Mouse (Mus musculus): Measurements from ENCODE around the gene Ipo4. TPM values are rescaled to one million over a fixed set of nuclear protein-coding genes. Genes with fewer than 3 reads are reported as not detected.

Ipo4 gene
- polyA plus RNA-seq, 1 experiment from 2014 or later, result 25.9 TPM

DNA sequence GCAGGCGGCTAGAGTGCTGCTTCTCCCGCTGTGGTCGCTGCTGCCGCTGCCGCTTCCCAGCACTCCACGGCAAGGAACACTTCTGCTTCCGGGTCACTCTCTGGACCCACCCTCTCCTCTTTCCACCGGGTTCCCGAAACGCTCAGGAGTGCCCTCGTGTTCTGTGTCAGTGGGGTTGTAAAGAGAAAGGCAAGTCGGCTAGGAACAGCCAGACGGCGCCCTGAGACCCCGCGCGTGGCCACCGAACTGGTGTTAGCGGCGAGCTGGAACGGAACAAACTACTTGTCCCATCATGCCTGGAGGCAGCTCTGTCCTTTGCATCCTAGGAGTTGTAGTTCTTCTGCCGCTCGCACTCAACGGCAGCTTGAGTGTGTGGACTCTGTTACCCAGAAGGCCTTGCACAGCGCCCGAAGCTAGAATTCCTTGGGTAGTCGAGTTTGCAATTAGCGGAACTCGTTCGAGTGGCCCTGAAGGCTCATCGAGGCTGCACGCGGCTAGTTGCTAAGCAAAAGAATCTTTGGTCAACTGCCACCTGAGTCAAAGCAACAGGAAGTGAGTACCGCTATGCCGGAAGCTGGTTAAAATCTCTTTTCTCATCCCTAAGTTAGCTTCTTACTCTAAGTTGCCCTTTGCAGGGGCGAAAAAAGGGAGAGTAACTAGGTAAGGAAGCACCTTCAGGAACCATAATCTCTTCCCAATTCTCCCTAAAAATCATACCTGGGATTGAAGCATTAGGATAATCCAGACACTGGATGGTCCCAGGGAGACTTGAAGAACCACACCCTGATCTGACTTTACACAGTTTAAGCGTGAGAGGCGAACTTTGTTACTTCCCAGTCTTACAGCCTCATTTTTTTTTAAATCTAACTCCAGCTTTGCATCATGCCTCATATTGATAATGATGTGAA lies 36.3 kb upstream of the Ipo4 start, which contains the start of the genes Gmpr2 and Nedd8:
TSS of gene Gmpr2 (plus strand) at position 109 of the 908 bp plus-strand sequence.
TSS of gene Nedd8 (minus strand) at position 292 of the 908 bp plus-strand sequence.
- H3K27me3 ChIP-seq (replicated peaks; ENCODE audit: insufficient read depth, low read length), result no peaks in the 10 kb centered on the region
- H3K36me3 ChIP-seq (ENCODE audit: insufficient read depth, low read length), result 0 out of 2 replicates have a peak, but pooled peaks cover 4% of the 10 kb centered on the region
- peak within 1 kb of the TSS; percentile 83 for H3K4me2 ChIP-seq (replicated peaks; ENCODE audit: low read depth, low read length)
- peak; percentile 99 for ATAC-seq
- TF ChIP-seq CTCF (IDR thresholded peaks at IDR 0.05) (peak; percentile 12; the same call in 1 of the 2 replicates), EP300 (IDR thresholded peaks at IDR 0.05) (peak; percentile 30; the same call in 1 of the 2 replicates)
- no peaks in the 10 kb centered on the region for H3K9me3 ChIP-seq (ENCODE audit: low read length)
- H3K4me1 ChIP-seq (ENCODE audit: insufficient read depth, low read depth, low read length), result peaks cover 4% of the 10 kb centered on the region; the same call in 1 of the 2 replicates
- peak within 1 kb of the TSS; percentile 87 for H3K9ac ChIP-seq (replicated peaks; ENCODE audit: low read depth)
- WGBS, result under 1% methylated on average over 38 of the region's 38 CpGs
- DNase-seq (ENCODE audit: low spot score), result peak; percentile 99
- H3K27ac ChIP-seq (ENCODE audit: low read length), result peak within 1 kb of the TSS; percentile 75
- H3K4me3 ChIP-seq (ENCODE audit: low read depth, low read length), result peak within 1 kb of the TSS; percentile 84

DNA sequence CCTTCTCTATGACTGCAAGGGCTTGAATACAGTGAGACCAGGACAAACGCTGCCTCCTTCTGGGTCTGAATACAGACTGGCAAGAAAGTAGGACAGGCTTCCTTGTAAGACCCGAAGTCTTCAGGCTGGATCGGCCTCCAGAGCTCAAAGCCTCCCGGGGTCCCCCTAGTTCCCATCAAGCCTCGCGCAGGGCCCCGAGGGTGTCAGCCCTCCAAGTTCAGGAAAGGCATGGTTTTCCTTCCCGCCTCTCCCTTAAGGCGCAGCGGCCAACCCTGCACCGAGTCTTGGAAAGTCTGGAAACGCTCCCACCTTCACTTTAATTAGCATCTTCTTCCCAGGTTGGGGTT lies 35.7 kb upstream of the Ipo4 start:
- H3K4me3 ChIP-seq (ENCODE audit: low read depth, low read length), result peak overlapping the region; percentile 84
- H3K4me2 ChIP-seq (replicated peaks; ENCODE audit: low read depth, low read length), result peak overlapping the region; percentile 83
- no peak for DNase-seq (ENCODE audit: low spot score)
- peak overlapping the region; percentile 87 for H3K9ac ChIP-seq (replicated peaks; ENCODE audit: low read depth)
- no peak for TF ChIP-seq CTCF (IDR thresholded peaks at IDR 0.05)
- no peak for TF ChIP-seq EP300 (IDR thresholded peaks at IDR 0.05)
- H3K27ac ChIP-seq (ENCODE audit: low read length), result peak overlapping the region; percentile 75
- no peaks in the 10 kb centered on the region for H3K36me3 ChIP-seq (ENCODE audit: insufficient read depth, low read length)
- under 1% methylated on average over 12 of the region's 12 CpGs for WGBS
- peaks cover 4% of the 10 kb centered on the region; the same call in 1 of the 2 replicates for H3K4me1 ChIP-seq (ENCODE audit: insufficient read depth, low read depth, low read length)
- peak; percentile 32 for ATAC-seq
- no peaks in the 10 kb centered on the region for H3K9me3 ChIP-seq (ENCODE audit: low read length)
- H3K27me3 ChIP-seq (replicated peaks; ENCODE audit: insufficient read depth, low read length), result no peaks in the 10 kb centered on the region

DNA sequence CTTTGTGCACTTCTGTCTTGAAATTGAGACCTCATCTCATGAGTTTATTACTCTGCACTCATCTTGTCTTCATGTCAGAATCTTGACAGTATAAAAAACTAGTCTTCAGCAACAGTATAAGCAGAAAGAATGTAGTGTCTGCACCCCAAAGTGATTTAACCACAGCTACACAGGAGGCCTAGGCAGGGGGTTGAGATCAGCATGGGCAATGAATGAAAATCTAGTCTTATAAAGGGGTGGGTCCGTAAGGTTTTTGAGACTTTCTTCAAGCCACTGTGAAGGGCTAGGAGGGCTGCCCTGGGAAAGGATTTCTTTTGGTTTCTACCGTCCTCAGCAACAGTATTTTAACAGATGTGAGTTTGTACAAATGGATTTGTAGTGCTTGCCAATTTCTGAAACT lies 24.9 kb upstream of the Ipo4 start:
- no peak for DNase-seq (ENCODE audit: low spot score)
- Histone ChIP-seq H3K9ac (replicated peaks; ENCODE audit: low read depth) (no peak overlapping the region), H3K27ac (ENCODE audit: low read length) (no peak overlapping the region), H3K9me3 (ENCODE audit: low read length) (no peaks in the 10 kb centered on the region), H3K36me3 (ENCODE audit: insufficient read depth, low read length) (0 out of 2 replicates have a peak, but pooled peaks cover 8% of the 10 kb centered on the region), H3K4me3 (ENCODE audit: low read depth, low read length) (peak overlapping the region; percentile 66; the same call in 1 of the 2 replicates), H3K27me3 (replicated peaks; ENCODE audit: insufficient read depth, low read length) (no peaks in the 10 kb centered on the region), H3K4me1 (ENCODE audit: insufficient read depth, low read depth, low read length) (peaks cover 6% of the 10 kb centered on the region; the same call in 1 of the 2 replicates), H3K4me2 (replicated peaks; ENCODE audit: low read depth, low read length) (peak overlapping the region; percentile 67)
- WGBS, result 52% methylated on average over 2 of the region's 2 CpGs
- peak; percentile 2; the same call in 1 of the 2 replicates for ATAC-seq
- TF ChIP-seq EP300 (IDR thresholded peaks at IDR 0.05) (no peak), CTCF (IDR thresholded peaks at IDR 0.05) (no peak)

DNA sequence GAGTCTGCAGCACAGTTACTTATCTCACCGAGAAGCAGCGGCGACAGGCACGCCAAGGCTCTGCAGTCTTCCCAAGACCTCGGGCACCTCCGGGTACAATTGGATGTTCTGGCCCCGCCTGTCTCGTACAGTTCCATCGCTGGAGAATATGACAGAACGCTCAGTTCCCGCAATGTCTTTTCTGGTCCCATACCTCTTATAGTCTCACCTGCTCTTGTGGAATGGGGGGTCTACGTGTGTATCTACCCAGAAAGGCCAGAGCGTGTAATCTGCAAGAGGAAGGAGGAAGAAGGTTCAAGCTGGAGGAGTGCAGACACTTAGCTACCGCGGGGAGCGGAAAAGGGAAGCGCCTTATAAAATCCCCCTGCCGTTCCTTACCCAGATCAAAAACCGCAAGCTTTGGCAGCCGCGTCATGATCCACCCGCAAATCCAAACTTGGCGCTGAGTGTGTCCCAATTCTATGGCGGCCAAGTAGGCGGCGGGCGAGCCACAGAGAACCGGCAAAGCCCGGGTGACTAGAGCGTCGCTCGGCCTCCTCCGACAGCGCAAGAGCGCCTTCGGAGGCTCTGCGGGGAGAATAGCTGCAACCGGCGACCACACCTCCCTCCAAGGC lies 24.3 kb upstream of the Ipo4 start, which contains the start of gene Mdp1:
TSS of gene Mdp1 (minus strand) at position 549 of the 614 bp plus-strand sequence.
- Histone ChIP-seq H3K4me2 (replicated peaks; ENCODE audit: low read depth, low read length) (peak within 1 kb of the TSS; percentile 67), H3K27ac (ENCODE audit: low read length) (peak within 1 kb of the TSS; percentile 82), H3K9me3 (ENCODE audit: low read length) (no peaks in the 10 kb centered on the region), H3K4me3 (ENCODE audit: low read depth, low read length) (peak within 1 kb of the TSS; percentile 66), H3K36me3 (ENCODE audit: insufficient read depth, low read length) (0 out of 2 replicates have a peak, but pooled peaks cover 8% of the 10 kb centered on the region), H3K9ac (replicated peaks; ENCODE audit: low read depth) (peak within 1 kb of the TSS; percentile 55), H3K4me1 (ENCODE audit: insufficient read depth, low read depth, low read length) (peaks cover 6% of the 10 kb centered on the region; the same call in 1 of the 2 replicates), H3K27me3 (replicated peaks; ENCODE audit: insufficient read depth, low read length) (no peaks in the 10 kb centered on the region)
- ATAC-seq (peak; percentile 98), DNase-seq (ENCODE audit: low spot score) (peak; percentile 96)
- TF ChIP-seq CTCF (IDR thresholded peaks at IDR 0.05) (peak; percentile 68), EP300 (IDR thresholded peaks at IDR 0.05) (no peak; the same call in 1 of the 2 replicates)
- under 1% methylated on average over 39 of the region's 39 CpGs for WGBS

DNA sequence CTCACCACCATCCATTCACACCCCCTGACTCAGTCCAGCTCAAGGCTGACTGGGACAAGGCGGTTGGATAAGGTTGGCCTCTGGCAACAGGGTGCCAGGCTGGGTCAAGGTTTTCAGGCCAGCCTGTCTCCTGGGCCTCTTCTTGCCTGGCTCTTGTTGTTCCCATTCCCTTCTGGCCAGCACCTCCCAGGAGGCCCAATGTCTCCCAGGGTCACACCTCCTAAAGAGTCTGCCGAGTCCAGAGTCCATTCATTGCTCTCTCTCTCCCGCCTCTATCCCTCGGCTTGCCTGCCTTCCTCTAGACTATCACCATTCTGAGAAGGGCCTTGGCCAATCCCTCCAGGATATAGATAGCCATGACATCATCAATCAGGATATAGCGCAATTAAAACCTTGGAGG lies 22.3 kb upstream of the Ipo4 start:
- DNase-seq (ENCODE audit: low spot score) (no peak), ATAC-seq (no peak)
- Histone ChIP-seq H3K27ac (ENCODE audit: low read length) (no peak overlapping the region), H3K4me3 (ENCODE audit: low read depth, low read length) (no peak overlapping the region), H3K4me2 (replicated peaks; ENCODE audit: low read depth, low read length) (no peak overlapping the region), H3K9ac (replicated peaks; ENCODE audit: low read depth) (no peak overlapping the region), H3K36me3 (ENCODE audit: insufficient read depth, low read length) (0 out of 2 replicates have a peak, but pooled peaks cover 8% of the 10 kb centered on the region), H3K9me3 (ENCODE audit: low read length) (no peaks in the 10 kb centered on the region), H3K4me1 (ENCODE audit: insufficient read depth, low read depth, low read length) (peaks cover 6% of the 10 kb centered on the region; the same call in 1 of the 2 replicates), H3K27me3 (replicated peaks; ENCODE audit: insufficient read depth, low read length) (no peaks in the 10 kb centered on the region)
- 89% methylated on average over 5 of the region's 5 CpGs for WGBS
- TF ChIP-seq EP300 (IDR thresholded peaks at IDR 0.05) (no peak), CTCF (IDR thresholded peaks at IDR 0.05) (no peak)

DNA sequence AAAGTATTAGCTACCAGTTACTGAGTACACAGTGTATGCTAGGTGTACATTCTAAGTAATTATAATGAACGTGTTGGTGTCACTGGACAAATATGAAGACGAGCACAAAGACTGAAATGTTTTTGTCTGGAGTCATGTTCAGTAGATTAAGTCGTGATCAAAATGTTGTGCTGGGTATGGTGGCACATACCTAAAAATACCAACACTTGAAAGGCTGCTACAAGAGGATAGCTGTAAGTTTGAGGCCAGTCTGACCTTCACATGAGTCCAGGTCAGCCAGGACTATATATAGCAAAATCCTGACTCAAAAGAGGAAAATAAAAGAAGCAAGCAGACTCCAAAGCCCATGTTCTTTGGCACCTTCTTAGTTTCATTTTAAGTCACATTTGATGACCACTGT lies 21.2 kb upstream of the Ipo4 start:
- Histone ChIP-seq H3K4me2 (replicated peaks; ENCODE audit: low read depth, low read length) (no peak overlapping the region), H3K9ac (replicated peaks; ENCODE audit: low read depth) (no peak overlapping the region), H3K36me3 (ENCODE audit: insufficient read depth, low read length) (0 out of 2 replicates have a peak, but pooled peaks cover 4% of the 10 kb centered on the region), H3K27ac (ENCODE audit: low read length) (no peak overlapping the region), H3K4me3 (ENCODE audit: low read depth, low read length) (no peak overlapping the region), H3K9me3 (ENCODE audit: low read length) (no peaks in the 10 kb centered on the region), H3K27me3 (replicated peaks; ENCODE audit: insufficient read depth, low read length) (no peaks in the 10 kb centered on the region), H3K4me1 (ENCODE audit: insufficient read depth, low read depth, low read length) (peaks cover 6% of the 10 kb centered on the region; the same call in 1 of the 2 replicates)
- TF ChIP-seq EP300 (IDR thresholded peaks at IDR 0.05) (no peak), CTCF (IDR thresholded peaks at IDR 0.05) (no peak)
- DNase-seq (ENCODE audit: low spot score), result no peak
- no peak for ATAC-seq
- WGBS, result 75% methylated on average over 3 of the region's 3 CpGs
